Mouse (Mus musculus) left cerebral cortex, adult 9 months (tissue): ENCODE measurements around the gene Pou2f1.

ENCODE experiments used
- DNase-seq, 2 experiments: peaks; one replicate each; pipeline ENCODE4 v3.0.0; 2022; ENCODE audit warnings: low spot score in 2 of 2

Gene Pou2f1

DNA sequence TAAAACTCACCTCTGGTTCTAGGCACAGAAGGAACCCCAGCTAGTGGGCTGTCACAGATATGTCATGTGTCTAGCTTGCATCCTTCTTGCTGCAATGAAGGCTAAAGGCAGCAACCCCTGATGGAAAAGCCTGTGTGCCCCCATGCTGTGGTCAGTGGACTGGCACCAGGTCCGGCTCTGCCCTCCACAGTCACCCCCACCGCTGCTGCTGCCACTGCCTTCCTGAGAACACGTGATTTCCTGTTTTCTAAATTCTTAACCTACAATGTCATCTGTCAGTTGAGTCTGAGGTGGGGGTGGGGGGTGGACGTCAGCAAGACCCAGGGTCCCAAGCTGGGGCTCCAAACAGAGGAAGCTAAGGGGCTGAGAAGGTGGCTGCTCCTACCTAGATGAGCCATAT lies 153.6 kb downstream of the Pou2f1 start:
- DNase-seq = no peak

DNA sequence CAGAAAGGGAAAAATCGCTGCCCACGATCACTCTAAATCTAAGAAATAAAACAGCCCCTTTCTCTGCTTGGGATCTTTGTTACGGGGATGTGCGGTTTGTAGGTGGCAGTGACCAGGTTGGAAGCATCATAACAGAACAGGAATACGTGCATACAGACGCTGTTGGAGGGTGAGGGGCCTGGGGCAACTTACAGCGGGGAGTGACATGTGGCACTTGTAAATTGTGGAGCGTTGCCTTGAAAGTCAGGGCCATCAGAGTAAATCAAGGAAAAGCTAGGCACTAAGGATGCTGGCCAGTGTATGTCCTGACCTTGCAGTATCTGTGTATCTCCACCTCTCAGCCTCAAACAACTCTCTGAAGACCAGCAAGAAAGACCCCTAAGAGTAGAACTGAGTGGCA lies 154.1 kb downstream of the Pou2f1 start:
- no peak for DNase-seq

DNA sequence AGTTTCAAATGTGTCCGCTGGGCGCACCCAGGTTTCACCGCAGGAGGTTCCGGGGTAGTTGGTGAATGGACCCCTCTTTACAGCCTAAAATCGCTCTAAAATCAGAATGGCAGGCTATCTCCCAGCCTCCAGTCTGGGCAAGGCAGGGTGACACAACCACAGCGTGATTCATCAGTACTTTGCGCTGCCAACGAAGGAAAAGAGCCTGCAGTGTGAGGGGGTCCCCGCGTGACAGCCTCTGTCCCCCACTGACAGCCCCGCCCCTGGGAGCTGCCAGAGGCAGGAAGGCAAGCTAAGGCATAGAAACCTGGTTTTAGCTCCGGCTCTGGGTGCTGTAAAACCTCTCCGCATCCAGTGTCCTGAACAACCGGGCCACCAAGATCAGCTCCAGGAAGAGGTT lies 157.1 kb downstream of the Pou2f1 start:
- no peak for DNase-seq

DNA sequence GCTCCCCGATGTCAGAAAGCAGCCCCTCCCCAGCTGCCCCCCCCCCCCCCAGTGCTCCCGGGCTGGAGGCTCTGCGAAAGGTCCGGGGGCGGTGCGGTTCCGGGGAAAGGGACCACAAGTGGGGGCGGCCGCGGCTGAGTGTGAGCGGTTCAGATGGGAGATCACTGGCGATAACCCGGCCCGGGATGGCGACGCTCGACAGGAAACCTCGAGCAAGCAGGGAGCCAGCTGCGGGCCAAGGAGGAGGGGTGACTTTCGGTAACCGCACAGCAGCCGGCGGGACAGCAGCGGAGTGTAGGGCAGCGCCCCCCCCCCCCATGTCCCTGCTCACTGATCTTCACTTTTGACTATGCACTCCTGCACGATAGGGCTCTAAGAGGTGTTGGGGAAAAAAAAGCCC lies 157.5 kb downstream of the Pou2f1 start:
- DNase-seq = no peak

DNA sequence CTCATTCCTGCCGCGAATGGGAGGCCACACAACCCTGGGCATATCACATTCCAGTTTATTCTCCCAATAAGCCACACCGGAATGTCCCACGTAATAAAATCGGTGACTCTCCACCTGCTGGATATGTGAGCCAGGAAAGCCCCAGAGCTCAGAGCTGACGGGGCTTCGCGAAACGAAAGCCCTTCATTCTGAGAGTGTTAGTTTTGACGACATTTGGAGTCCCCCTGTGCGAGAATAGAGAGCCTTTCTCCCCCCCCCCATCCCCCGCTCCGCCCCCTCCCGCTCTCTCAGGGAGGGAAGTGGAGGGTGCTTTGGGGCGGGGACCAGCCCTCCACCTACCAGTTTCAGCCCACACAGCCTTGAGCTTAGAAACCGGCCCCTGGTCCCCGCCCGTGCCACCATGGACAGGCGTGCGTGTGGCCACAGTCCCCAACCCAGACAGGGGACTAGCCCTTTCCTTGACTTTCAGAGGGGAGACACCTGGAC lies 158.0 kb downstream of the Pou2f1 start:
- no peak for DNase-seq

DNA sequence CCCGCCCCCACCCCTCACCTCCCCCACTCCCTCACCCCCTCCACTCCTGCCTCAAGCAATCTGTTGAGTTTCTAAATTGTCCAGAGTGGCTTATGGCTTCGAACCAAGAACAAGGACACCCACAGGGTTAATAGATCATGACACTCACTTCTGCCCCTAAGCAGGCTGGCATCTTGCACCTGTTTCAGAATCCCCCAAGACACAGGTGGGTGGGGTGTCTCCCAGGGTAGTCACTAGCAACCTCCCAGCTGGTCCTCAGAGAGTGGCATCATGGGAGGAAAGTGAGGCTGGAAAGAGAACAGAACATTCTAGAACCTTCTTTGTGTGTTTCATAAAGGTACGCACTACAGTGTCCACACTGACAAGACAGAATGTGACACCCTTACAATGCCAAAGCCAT lies 158.9 kb downstream of the Pou2f1 start:
- DNase-seq = no peak

DNA sequence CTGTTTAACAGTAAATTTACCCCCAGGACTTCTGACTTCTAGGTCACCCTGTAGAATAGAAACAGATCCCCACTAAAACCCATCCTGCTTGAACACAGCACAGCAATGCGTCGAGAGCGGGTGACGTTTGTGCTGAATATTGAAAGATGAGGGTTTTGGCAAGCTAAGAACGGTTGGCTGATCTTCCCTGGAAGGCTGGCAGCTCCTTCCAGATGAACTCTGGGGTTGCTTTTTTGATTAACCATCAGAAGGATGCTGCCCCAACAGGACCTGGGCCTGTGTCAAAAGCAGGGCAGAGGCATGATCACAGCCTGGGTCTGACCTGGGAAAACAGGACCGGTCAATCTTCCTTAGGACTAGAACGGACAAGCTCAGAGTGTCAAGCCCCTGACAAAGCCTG lies 160.3 kb downstream of the Pou2f1 start:
- no peak for DNase-seq

DNA sequence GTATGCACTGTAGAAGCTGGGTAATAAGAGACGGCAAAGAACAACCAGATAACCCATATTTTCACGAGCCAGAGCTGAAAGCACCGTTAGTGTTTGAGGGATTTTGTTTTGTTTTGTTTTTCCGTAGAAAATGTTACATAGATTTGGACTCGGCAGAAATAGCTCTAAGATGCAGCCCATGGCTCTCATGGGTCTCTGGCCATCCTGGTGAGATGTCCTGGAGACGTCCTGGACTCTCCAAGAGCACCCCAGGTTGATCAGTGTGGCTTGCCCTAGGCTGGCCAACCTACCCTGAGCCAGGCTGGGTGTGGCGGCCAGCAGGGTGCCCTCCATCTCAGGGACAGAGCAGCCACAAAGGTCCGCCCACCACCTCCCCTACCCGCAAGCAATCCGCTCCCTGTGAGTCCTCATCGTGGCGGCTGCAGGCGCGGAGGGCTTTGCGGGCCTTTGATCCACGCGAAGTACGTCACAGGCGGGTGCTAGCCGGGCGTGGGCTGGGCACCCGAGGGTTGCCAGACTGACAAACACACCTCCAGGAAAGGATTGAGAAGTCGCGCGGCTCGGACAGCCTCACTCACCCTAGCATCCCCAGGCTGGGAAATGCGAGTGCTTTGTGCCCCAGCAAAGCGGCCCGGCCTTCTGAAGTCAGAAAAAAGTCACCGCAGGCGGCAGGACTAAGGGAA lies 161.8 kb downstream of the Pou2f1 start:
- no peak for DNase-seq

DNA sequence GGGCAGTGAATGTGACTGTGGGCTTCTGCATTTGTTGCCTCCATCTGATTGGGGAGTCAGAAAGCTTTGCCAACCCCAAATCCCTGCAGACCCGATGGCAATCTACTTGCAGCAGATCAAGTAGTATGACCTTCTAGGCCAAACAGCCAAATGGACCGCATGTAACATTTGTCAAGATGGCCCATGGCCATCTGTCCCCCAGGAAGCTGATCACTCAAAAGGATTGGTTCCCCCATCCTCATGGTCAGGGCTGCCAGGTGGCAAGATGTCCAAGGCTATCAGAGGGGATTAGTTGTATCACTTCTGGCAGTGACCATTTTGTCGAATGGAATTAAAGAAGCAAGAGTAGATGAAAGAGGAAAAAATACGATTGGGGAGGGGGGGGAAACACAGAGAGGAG lies 163.3 kb downstream of the Pou2f1 start:
- DNase-seq = no peak

DNA sequence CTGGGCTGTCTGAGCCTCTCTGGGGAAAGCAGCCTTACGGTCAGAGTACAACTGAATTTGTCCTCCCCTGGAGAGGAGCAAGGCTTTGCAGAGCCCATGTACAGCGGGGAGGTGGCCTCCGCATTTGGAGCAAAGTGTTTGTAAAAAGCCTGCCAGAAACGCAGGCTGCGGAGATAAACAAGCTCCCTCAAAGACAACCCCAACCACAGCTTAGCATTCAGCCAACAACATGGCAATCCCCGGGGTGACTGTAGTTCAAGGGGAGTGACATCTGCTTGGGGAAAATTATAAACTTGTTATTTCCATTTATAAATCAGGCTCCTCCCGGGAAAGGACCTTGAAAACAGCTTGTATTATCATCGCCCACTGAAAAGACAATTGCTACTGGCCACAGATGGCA lies 164.9 kb downstream of the Pou2f1 start:
- no peak for DNase-seq

DNA sequence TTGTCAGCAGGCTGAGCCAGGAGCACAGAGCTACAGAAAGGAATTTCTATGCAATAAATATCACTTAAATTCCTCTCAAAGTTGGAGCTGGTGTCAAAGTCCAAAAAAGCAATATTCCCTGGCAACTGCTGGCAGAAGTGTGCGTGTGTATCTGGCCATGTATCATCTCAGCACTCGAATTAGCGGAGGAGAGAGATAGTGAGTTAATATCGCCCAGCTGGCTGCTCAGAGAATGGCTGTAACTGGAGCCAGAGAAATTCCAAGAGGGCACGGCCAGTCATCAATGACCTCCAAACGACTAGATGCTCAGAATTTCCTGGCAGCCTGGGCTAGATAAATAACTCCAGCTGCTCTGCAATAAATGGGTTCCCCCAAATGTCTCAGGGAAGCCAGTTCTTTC lies 166.0 kb downstream of the Pou2f1 start:
- no peak for DNase-seq

DNA sequence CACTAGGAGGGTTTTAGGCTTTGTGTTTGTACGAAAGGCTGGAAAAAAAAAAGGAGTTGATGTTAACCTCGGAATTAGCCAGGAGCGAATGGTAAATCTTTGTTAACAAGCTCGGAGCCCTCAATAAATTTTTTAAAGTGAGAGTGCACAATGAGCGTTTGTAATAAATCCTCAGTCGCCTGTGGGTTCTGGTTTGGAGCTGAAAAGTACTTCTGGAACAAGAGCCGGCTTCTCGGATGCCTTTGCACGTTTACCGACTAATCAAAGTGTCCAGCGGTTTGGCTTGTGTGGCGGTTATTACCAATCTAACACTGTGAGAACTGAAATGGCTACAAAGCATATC lies 167.9 kb downstream of the Pou2f1 start:
- no peak for DNase-seq

DNA sequence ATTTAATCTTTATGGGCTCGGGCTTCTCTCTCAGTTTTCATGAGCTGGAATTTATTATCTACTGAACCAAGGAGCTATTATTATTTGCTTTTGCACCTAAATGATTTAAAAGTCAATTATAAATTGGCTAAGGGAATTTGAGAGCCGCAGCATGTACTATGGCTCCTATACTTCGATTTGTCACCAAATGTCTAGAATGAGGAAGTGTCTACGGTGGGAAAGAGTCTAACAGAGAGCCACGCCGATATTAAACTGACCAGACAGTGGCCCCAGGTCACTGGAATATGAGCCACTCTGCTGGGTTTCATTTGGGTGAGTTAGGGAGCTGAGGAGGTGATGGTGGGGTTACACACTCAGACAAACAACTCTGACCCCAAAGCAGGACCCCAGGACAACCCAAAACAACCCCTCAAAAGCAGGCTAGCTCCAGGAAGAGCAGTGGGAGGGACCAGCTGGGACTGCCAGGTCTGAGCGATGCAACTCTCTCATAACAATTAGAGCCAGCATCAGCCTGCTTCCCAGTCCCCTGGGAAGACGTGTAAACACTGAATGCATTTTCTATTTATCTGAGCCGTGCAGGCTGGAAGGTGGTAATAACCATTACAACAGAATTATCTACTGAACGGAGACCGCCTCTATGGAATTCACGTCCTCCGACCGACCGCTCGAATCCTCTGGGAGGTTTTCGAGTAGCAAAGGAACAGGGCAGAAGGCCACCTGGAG lies 168.4 kb downstream of the Pou2f1 start:
- no peak for DNase-seq

DNA sequence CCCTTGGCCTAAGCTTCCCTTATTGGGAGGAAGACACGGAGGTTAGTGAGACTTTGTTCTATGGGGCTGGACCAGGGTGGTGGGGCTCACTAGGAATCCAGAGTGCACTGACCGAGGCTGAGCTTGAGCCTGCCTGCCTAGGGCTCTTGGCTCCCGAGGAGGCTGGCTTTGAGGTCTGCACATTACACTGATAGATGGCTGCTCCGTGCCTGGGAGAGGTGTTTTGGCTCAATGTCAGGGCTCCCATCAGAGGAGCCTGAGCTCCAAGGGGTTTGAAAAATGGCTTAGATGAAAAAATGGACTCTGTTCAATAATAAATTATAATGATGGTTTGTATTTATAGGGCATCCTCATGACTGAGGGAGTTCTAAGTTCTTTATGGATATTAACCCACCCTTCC lies 169.2 kb downstream of the Pou2f1 start:
- DNase-seq = no peak

DNA sequence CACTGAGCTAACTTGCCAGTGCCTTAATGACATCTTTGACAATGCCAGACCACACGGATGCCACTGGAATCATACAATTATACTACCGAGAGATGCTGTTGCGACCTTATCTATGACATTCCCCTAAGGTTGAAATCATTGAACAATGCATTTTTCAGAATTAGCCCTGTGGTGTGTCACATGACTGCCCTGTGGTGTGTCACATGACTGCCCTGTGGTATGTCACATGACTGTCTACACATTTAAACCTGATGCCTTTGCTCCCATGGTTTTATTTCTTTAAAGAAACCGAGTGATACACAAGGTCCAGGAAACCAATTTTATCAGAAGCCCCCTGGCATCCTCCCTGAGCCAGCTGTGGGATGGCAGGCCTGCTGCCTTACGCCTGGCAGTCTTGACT lies 172.6 kb downstream of the Pou2f1 start:
- no peak for DNase-seq

DNA sequence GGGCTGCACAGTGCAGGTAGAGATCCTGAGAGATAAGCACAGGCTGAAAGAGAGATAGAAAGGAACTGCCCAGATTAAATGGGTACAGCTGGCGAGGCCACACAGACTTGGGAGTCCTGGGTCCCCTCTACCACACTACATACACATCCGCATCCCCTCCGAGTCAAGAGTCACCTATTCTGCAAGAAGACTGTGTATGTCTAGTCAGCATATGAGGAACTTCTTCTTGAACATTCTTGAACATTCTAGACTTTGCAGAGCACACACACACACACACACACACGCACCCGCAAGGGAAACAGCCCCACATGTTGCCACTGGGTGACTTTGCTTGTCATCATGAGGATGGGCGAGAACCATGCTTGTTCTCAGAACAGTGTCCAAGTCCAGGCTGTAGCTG lies 173.9 kb downstream of the Pou2f1 start:
- no peak for DNase-seq

DNA sequence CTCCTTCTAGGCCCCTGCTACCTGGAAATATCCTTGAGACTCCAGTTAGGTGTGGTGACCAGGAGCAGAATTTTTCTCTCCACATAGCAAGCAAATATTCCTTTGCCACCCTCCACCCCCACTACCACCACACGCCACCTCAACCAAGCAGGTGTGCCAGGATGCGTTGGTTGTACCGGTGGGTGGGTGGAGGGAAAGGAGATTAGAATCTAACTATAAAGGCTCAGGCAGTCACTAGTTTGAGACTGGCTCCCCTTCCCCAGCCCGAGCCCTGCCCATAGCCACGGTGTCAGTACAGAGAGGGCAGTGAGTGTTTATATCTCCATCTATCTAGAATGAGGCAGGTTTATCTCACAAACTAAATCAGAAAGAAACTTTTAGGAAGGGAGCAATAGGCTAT lies 174.3 kb downstream of the Pou2f1 start:
- DNase-seq = no peak

DNA sequence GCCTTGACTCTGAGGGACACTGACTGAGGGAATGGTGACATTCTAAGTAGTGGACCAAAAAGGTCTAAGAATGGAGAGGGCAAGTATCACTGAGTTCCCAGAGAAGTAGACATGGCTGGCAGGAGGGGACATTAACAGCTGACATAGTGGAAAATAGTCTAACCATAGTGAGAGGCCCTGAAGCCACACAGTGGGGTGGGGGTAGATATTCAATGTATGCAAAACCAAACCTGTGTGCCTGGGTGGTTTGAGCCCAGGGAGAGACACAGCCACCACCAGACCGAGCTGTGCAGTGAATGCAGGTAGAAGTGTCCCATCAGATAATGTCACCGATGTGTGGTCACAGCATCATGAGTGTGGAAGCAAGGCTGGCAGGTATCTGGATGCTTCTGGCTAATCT lies 180.4 kb downstream of the Pou2f1 start:
- DNase-seq = no peak

DNA sequence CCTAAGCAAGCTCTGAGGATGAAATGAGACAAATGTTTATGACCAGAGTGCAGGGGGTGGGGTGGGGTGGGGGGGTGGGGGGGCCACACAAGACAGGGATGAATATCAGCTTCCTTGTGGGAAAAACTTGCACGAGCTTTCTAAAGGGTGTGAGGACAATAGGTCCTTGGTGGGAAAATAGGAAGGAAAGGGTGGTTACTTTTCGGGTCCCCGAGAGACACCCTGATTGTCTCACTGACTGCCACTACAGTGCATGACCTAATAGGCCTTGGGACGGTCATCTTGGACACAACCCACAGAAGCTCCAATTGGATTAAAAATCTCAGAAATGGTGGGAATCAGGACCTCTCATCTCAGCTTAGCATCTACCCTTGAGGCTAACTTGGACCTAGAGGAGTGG lies 183.3 kb downstream of the Pou2f1 start:
- no peak for DNase-seq

DNA sequence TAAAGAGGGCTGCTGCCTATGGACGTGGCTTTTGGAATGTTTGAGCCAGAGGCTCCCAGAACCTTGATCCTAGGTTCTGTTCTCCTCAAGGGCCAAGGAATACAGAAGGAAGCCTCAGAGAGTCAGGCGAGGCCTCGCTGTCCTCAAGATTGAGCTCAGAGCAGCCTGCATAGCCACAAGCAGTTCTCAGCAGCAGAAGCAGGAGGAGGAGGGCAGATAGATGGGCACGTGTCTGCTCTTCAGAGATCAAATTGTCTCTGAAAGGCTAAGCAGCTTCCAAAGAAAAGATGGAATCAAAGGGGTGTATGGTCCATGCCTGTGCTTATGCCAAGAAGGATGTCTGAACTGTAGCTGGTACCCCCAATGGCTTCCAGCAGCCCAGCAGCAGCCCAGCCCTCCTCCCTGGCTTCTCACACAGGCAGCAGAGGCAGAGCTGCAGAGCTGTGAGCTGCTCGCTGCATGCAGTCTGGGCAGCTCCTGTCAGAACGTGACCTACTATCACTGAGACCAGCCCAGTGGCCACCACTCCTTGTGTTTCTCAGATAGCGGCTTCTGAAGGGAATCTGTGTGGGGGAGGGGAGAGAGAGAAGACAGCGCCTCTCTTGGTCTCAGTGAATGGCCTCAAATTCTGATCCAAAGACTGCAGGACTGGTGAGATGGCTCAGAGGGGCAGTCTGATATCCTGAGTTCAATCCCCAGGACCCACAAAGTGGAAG lies 184.2 kb downstream of the Pou2f1 start:
- no peak for DNase-seq

DNA sequence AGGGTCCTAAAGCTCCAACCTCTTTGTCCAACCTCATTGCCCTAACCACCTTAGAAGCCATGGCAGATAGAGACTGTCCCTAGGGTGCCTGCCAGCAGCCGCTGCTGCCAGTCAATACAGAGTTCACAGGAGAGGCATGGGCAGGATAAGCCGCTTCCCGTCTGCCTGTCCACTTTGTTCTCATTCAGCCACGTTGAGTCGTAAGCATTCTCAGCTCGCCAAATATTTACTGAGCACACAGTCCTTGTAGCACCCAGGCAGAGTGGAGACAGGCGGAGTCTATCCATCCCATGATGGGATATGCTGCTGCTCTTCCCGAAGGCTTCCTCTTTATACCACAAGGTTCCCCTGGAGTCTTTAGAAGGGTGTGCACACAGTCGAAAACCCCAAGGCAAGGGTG lies 185.2 kb downstream of the Pou2f1 start:
- DNase-seq = no peak

DNA sequence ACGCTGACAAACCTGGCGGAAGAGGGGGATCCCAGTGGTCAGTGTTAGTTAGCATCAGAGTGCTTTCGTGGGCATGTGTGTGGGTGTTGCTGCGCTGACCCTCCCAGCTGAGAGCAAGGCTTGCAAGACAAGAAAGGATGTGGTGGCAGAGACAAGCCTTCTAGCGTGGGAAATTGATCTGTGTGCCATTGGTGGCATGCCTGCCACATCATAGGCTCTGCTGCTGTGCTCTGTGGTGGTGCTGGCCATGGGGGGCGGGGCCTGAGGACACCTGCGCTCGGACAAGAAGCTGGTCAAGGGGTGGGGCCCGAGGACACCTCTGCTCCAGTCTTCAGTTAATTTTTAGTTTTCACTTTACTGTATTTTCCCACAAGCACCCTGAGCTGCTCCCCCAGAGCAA lies 186.1 kb downstream of the Pou2f1 start:
- no peak for DNase-seq
